Mouse (Mus musculus) testis, adult 2 months (tissue): Measurements from ENCODE around the gene Tnip1.

Source experiments
- CTCF ChIP-seq: fragments of 200-500 bp; IDR thresholded peaks from 2 replicates; pipeline ENCODE4 v1.5.1; 2012; ENCODE audit warnings: low read depth, mild to moderate bottlenecking, inconsistent platforms, low read length, moderate library complexity; ENCODE audit not compliant: control insufficient read depth, insufficient read depth, insufficient replicate concordance
- POLR2A ChIP-seq: fragments of 200-500 bp; IDR thresholded peaks from 2 replicates; pipeline ENCODE4 v1.6.1; 2012; ENCODE audit warnings: low read depth, mild to moderate bottlenecking, inconsistent platforms, low read length, moderate library complexity; ENCODE audit not compliant: control insufficient read depth

GRCm38 (mm10) chr11:54953993-54954446 lies 8.7 kb downstream of the Tnip1 start:
- no peak for TF ChIP-seq CTCF
- no peak for TF ChIP-seq POLR2A
